Mouse (Mus musculus) monocyte, adult 2 months (primary cell): ENCODE data around the gene Ptafr.

Experiments
- DNase-seq, 2 experiments: peaks; one replicate each; pipeline ENCODE4 v3.0.0; 2022; ENCODE audit warnings: low spot score in 2 of 2, low read depth in 1 of 2

The Ptafr gene

GRCm38 (mm10) chr4:132610301-132610984, 46.6 kb downstream of the Ptafr start:
- no peak for DNase-seq

GRCm38 (mm10) chr4:132611320-132611719, 47.5 kb downstream of the Ptafr start:
- DNase-seq: peak in 1 of 2 experiments; percentile 64

GRCm38 (mm10) chr4:132617873-132618272, 54.0 kb downstream of the Ptafr start:
- DNase-seq: peak; percentile 59 to 69

- DNase-seq: no peak
Observed at GRCm38 (mm10) chr4:132618850-132619375, 55.0 kb downstream of the Ptafr start.

- DNase-seq: no peak
Observed at GRCm38 (mm10) chr4:132620134-132620533, 56.3 kb downstream of the Ptafr start.

GRCm38 (mm10) chr4:132621287-132622068, 57.6 kb downstream of the Ptafr start:
- DNase-seq: no peak

- no peak for DNase-seq
Observed at GRCm38 (mm10) chr4:132624034-132624657, 60.3 kb downstream of the Ptafr start.

GRCm38 (mm10) chr4:132628830-132629229, 65.0 kb downstream of the Ptafr start:
- DNase-seq: no peak
